Mouse (Mus musculus) heart, postnatal 0 days (tissue): ENCODE results near the gene Ccdc9.

Source experiments
- CTCF ChIP-seq: IDR thresholded peaks from 2 replicates; pipeline ENCODE4 v1.5.1; 2016; ENCODE audit warnings: antibody characterized with exemption, control low read depth, low read depth
- EP300 ChIP-seq: IDR thresholded peaks from 2 replicates; pipeline ENCODE4 v1.6.1; 2016; ENCODE audit warnings: antibody characterized with exemption, low read depth

DNA sequence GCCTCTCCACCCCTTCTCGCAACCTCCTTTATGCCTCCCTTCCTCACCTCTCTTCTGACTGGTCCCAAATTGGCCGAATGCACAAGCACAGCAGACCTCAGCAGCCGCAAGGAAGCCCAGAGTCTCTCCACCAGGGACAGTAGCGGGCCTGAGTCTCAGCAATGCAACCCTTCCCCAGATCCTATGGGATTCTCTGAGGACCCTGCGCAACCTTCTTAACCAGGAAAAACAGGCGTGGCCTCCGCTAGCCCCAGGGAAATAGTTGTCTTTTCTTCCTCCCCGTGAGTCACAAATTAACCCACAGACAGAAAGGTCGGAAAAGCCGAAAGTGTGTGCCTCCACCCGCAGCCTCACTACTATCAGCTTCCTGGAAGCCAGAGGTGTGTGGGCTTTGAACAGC, 44.8 kb downstream of the Ccdc9 start:
- TF ChIP-seq CTCF, result no peak
- TF ChIP-seq EP300, result no peak
